Mouse (Mus musculus) ES-E14 (cell line): ENCODE results near the gene Fdx1l. TPM values are rescaled to one million over a fixed set of nuclear protein-coding genes. Genes with fewer than 3 reads are reported as not detected.

Experiments
- DNase-seq: peaks from one replicate; pipeline ENCODE4 v3.0.0-alpha.2; 2013; ENCODE audit warnings: low read depth, low spot score
- H3K27ac ChIP-seq: 2 replicates; pipeline ENCODE4 v1.5.1; 2012; ENCODE audit warnings: low read depth, mild to moderate bottlenecking, low read length, moderate library complexity, mixed read lengths; ENCODE audit not compliant: poor library complexity, insufficient read depth, severe bottlenecking
- H3K36me3 ChIP-seq: 2 replicates; pipeline ENCODE4 v1.6.1; 2012; ENCODE audit warnings: mild to moderate bottlenecking, low read length, moderate library complexity, mixed read lengths; ENCODE audit not compliant: control insufficient read depth, poor library complexity, insufficient read depth, severe bottlenecking
- H3K4me1 ChIP-seq, 2 experiments: fragments of 150-350 bp in 1 of 2; sonication (generic) in 1 of 2; 2 replicates each; pipeline ENCODE4 v1.6.1; 2012; ENCODE audit warnings: low read length in 2 of 2, mild to moderate bottlenecking in 1 of 2, mixed read lengths in 1 of 2; ENCODE audit not compliant: control insufficient read depth in 2 of 2, insufficient read depth in 2 of 2, poor library complexity in 1 of 2
- H3K4me3 ChIP-seq, 2 experiments: fragments of 150-350 bp in 1 of 2; sonication (generic) in 1 of 2; 2 replicates each; pipeline ENCODE4 v1.5.1; 2012; ENCODE audit warnings: low read length in 2 of 2, low read depth in 1 of 2, mild to moderate bottlenecking in 1 of 2, mixed read lengths in 1 of 2; ENCODE audit not compliant: insufficient read depth in 1 of 2, poor library complexity in 1 of 2, severe bottlenecking in 1 of 2
- H3K9ac ChIP-seq: 2 replicates; pipeline ENCODE4 v1.6.1; 2012; ENCODE audit warnings: low read depth, mild to moderate bottlenecking, low read length, mixed read lengths; ENCODE audit not compliant: poor library complexity, insufficient read depth, severe bottlenecking
- H3K9me3 ChIP-seq: fragments of 150-350 bp; sonication (generic); 2 replicates; pipeline ENCODE4 v1.6.1; 2012; ENCODE audit warnings: low read depth, mild to moderate bottlenecking, low read length; ENCODE audit not compliant: control insufficient read depth, insufficient read depth
- CHD2 ChIP-seq: IDR thresholded peaks from 2 replicates; pipeline ENCODE4 v1.6.1; 2014; ENCODE audit warnings: mild to moderate bottlenecking, low read depth, low read length, inconsistent platforms
- HCFC1 ChIP-seq: IDR thresholded peaks from 2 replicates; pipeline ENCODE4 v1.6.1; 2012; ENCODE audit warnings: low read length, inconsistent platforms, borderline replicate concordance; ENCODE audit not compliant: insufficient read depth
- MAFK ChIP-seq: IDR thresholded peaks from 2 replicates; pipeline ENCODE4 v1.6.1; 2014; ENCODE audit warnings: mild to moderate bottlenecking, low read depth, low read length, inconsistent platforms; ENCODE audit not compliant: insufficient read depth
- ZC3H11A ChIP-seq: IDR thresholded peaks from 2 replicates; pipeline ENCODE4 v1.6.1; 2012; ENCODE audit warnings: low read depth, mild to moderate bottlenecking, inconsistent platforms, low read length, borderline replicate concordance
- ZNF384 ChIP-seq: IDR thresholded peaks from 2 replicates; pipeline ENCODE4 v1.6.1; 2012; ENCODE audit warnings: low read depth, low read length, inconsistent platforms
- in situ Hi-C, 2 experiments: fragments of 600-800 bp; cut with MboI; formaldehyde crosslinking; loops; one replicate each; pipeline ENCODE4 v1.15.1; 2025; ENCODE audit warnings: low sequenced_read_pairs in 2 of 2, inconsistent platforms in 1 of 2; ENCODE audit not compliant: unreplicated experiment in 2 of 2
- total RNA-seq: library from RNA; depleted of rRNA; stranded (reverse); fragments of 300-350 nt; gene quantifications from 2 replicates; pipeline ENCODE4 v1.2.3, GENCODE M21; 2012

Gene Fdx1l
- total RNA-seq, 1 experiment: 46.0 TPM

DNA sequence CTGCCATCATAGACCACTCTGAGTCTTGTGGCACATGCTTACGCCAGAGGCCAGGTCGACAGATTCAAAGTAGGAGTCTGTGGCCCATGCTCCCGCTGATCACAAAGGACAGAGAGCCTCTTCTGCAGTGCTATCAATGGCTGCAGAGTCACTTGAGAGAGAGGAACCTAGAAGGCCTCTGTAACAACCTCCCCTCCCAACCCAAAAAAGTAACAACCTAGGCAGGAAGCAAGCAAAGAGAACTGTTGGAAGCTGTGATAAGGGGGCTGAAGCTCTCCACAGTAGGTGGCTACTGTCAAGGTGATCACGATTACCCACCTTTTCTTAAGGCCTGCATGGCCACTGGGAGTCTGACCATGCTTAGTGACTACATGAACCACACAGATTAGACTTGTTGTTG lies 29.9 kb downstream of the Fdx1l start:
- in situ Hi-C loops: no loop called here

DNA sequence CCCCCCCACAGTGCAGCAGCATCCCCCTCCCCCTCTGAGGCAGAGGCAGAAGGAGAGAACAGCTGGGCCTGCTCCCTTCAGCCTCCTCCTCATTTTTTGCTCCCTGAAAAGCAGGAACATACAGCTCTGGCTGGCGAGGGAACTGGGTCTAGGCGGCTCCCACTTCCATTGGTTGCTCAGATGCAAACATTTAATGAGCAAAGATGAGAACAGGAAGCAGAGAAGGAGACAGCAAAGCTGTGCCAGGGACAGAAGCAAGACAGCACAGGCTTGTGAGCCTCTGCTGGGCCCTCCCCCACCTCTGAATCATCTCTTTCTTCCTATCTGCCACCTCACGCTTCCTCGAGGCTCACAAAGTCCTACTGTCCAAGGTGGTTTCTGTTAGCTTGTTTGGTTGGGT lies 32.1 kb downstream of the Fdx1l start:
- in situ Hi-C loops: no loop called here

More for the DNA sequence above, 29.9 kb downstream of the Fdx1l start:
- Histone ChIP-seq H3K36me3 (no peaks in the 10 kb centered on the region), H3K4me3 (no peak overlapping the region), H3K27ac (no peak overlapping the region), H3K9me3 (no peaks in the 10 kb centered on the region), H3K9ac (no peak overlapping the region), H3K4me1 (peaks cover 0 to 3% of the 10 kb centered on the region in 2 experiments; a peak in 1 of 4 replicates)
- TF ChIP-seq MAFK (no peak), CHD2 (no peak), ZNF384 (no peak), ZC3H11A (no peak), HCFC1 (no peak)
- DNase-seq: no peak

DNA sequence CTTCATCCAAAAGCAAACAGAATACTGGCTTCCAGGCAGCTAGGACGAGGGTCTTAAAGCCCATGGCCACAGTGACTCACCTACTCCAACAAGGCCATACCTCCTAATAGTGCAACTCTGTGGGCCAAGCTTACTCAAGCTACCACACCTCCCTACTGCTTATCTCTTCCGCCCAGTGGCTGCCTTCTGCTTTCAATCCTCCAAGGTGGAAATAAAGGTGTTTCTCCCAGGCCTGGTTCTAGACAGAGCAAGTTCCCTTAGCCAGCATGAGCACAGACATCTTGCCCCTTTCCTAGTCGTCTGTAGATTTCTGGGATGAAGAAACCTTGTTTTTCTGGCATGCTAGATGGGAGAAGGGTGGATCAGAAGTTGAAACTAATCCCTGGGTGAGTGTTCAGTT lies 33.6 kb downstream of the Fdx1l start:
- DNase-seq: no peak
- Histone ChIP-seq H3K9ac (no peak overlapping the region), H3K4me3 (no peak overlapping the region), H3K9me3 (no peaks in the 10 kb centered on the region), H3K36me3 (no peaks in the 10 kb centered on the region), H3K27ac (no peak overlapping the region), H3K4me1 (peaks cover 0 to 27% of the 10 kb centered on the region in 2 experiments; a peak in 3 of 4 replicates)
- TF ChIP-seq CHD2 (no peak), ZNF384 (no peak), MAFK (no peak), ZC3H11A (no peak), HCFC1 (no peak)
- in situ Hi-C loops: no loop called here

More for the DNA sequence above, 32.1 kb downstream of the Fdx1l start:
- Histone ChIP-seq H3K4me1 (peaks cover 0 to 19% of the 10 kb centered on the region in 2 experiments; a peak in 2 of 4 replicates), H3K4me3 (no peak overlapping the region), H3K9ac (no peak overlapping the region), H3K9me3 (no peaks in the 10 kb centered on the region), H3K36me3 (no peaks in the 10 kb centered on the region), H3K27ac (no peak overlapping the region)
- no peak for DNase-seq
- TF ChIP-seq ZNF384 (no peak), ZC3H11A (no peak), CHD2 (no peak), HCFC1 (no peak)

DNA sequence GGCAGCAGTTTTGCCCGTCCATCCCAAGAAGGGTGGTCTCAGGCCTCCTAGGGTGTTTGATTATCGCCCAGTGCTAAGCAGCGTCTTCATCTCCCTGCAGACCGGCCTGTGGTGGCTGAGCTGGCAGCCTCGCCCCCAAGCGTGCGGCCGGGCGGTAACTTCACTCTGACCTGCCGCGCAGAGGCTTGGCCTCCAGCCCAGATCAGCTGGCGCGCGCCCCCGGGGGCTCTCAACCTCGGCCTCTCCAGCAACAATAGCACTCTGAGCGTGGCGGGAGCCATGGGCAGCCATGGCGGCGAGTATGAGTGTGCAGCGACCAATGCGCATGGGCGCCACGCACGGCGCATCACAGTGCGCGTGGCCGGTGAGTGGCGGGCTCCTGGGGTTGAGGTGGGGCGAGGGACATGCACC lies 35.9 kb downstream of the Fdx1l start:
- Histone ChIP-seq H3K9ac (peak overlapping the region; percentile 24; the same call in 1 of the 2 replicates), H3K4me3 (peak overlapping the region; percentile 55 to 59), H3K9me3 (no peaks in the 10 kb centered on the region), H3K4me1 (peaks cover 0 to 37% of the 10 kb centered on the region in 2 experiments; a peak in 3 of 4 replicates), H3K27ac (no peak overlapping the region), H3K36me3 (no peaks in the 10 kb centered on the region)
- TF ChIP-seq HCFC1 (no peak), CHD2 (no peak), MAFK (no peak), ZNF384 (no peak), ZC3H11A (no peak)
- in situ Hi-C loops: no loop called here
- no peak for DNase-seq
